Mouse (Mus musculus) intestine, postnatal 0 days (tissue): ENCODE data around the gene Sardh. TPM values are rescaled to one million over a fixed set of nuclear protein-coding genes. Genes with fewer than 3 reads are reported as not detected.

Source experiments
- ATAC-seq: fragments of 200-750 bp; cut with Nextera tagmentation; 2 replicates; pipeline ENCODE4 v1.8.0; 2017; ENCODE audit warnings: mild to moderate bottlenecking, moderate TSS enrichment, moderate library complexity
- H3K27ac ChIP-seq: fragments of 300-500 bp; sonication (generic); 2 replicates; pipeline ENCODE4 v1.5.1; 2014; ENCODE audit warnings: mild to moderate bottlenecking, low read depth, low read length, moderate library complexity
- H3K27me3 ChIP-seq: fragments of 300-500 bp; sonication (generic); replicated peaks from 2 replicates; pipeline ENCODE4 v1.6.1; 2014; ENCODE audit warnings: low read length, mixed read lengths; ENCODE audit not compliant: control insufficient read depth, insufficient read depth
- H3K36me3 ChIP-seq: fragments of 300-500 bp; sonication (generic); 2 replicates; pipeline ENCODE4 v1.6.1; 2014; ENCODE audit warnings: mild to moderate bottlenecking, moderate library complexity; ENCODE audit not compliant: control insufficient read depth, insufficient read depth
- H3K4me1 ChIP-seq: fragments of 300-500 bp; sonication (generic); replicated peaks from 2 replicates; pipeline ENCODE4 v1.6.1; 2014; ENCODE audit warnings: antibody characterized with exemption, low read length, mixed read lengths; ENCODE audit not compliant: control insufficient read depth, insufficient read depth
- H3K4me2 ChIP-seq: fragments of 300-500 bp; sonication (generic); replicated peaks from 2 replicates; pipeline ENCODE4 v1.6.1; 2014; ENCODE audit warnings: low read depth, mild to moderate bottlenecking, moderate library complexity
- H3K4me3 ChIP-seq: fragments of 300-500 bp; sonication (generic); 2 replicates; pipeline ENCODE4 v1.5.1; 2014; ENCODE audit warnings: low read depth, low read length
- H3K9ac ChIP-seq: fragments of 300-500 bp; sonication (generic); 2 replicates; pipeline ENCODE4 v1.6.1; 2014; ENCODE audit warnings: mild to moderate bottlenecking, low read depth, low read length
- H3K9me3 ChIP-seq: fragments of 300-500 bp; sonication (generic); 2 replicates; pipeline ENCODE4 v1.6.1; 2016; ENCODE audit warnings: mixed run types; ENCODE audit not compliant: control insufficient read depth
- CTCF ChIP-seq: sonication (generic); IDR thresholded peaks from 2 replicates; pipeline ENCODE4 v1.5.1; 2016; ENCODE audit warnings: low read depth, mild to moderate bottlenecking, control low read depth, antibody characterized with exemption, moderate library complexity
- WGBS: fragments of 180-500 bp; shearing (Covaris S2); extraction: QIAGEN DNeasy Blood & Tissue Kit; methylation state at CpG from one replicate; pipeline ENCODE4 v1.1.7; 2014; 5-methylcytosine and 5-hydroxymethylcytosine counted together
- polyA plus RNA-seq: library from polyadenylated mRNA; unstranded; fragments of >200 nt; fragmentation: Nextera tagmentation; extraction: Ambion mirVana; gene quantifications from 2 replicates; pipeline ENCODE4 v1.2.1, GENCODE M21; 2015

Sardh gene
- polyA plus RNA-seq, 1 experiment from 2014 or later, result 3.1 TPM

DNA sequence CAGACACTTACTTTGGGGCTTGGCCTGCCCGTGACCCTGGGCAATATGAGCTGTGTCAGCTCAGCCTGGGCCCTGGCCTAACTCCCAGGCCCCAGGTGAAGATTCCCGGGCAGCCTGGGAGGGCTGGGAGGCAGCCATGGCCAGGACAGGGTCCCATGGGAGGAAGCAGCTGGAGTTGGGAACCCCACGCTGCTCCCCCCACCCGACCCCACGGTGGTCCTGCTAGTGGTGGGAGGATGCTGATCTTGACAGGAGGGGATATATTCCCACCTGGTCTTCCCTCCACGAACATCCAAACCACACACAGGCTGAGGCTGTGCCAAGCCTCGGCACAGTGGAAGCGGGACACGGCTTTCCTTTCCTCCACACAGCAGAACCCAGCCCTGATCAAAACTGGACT, 38.8 kb downstream of the Sardh start:
- H3K27ac ChIP-seq, result no peak overlapping the region

GRCm38 (mm10) chr2:27207126-27207525, 41.0 kb downstream of the Sardh start:
- no peaks in the 10 kb centered on the region for H3K27me3 ChIP-seq
- no peak overlapping the region for H3K4me2 ChIP-seq
- ATAC-seq, result no peak
- WGBS, result 93% methylated on average over 5 of the region's 5 CpGs
- no peak overlapping the region for H3K9ac ChIP-seq
- no peak for TF ChIP-seq CTCF
- H3K4me3 ChIP-seq, result no peak overlapping the region
- H3K4me1 ChIP-seq, result no peaks in the 10 kb centered on the region
- no peaks in the 10 kb centered on the region for H3K36me3 ChIP-seq
- H3K27ac ChIP-seq, result no peak overlapping the region
- no peaks in the 10 kb centered on the region for H3K9me3 ChIP-seq

More for the DNA sequence above, 38.8 kb downstream of the Sardh start:
- H3K4me3 ChIP-seq, result no peak overlapping the region
- no peaks in the 10 kb centered on the region for H3K27me3 ChIP-seq
- no peak overlapping the region for H3K9ac ChIP-seq
- H3K4me2 ChIP-seq, result no peak overlapping the region
- H3K36me3 ChIP-seq, result no peaks in the 10 kb centered on the region
- no peak for TF ChIP-seq CTCF
- 70% methylated on average over 9 of the region's 9 CpGs for WGBS
- no peak for ATAC-seq
- H3K9me3 ChIP-seq, result no peaks in the 10 kb centered on the region
- no peaks in the 10 kb centered on the region for H3K4me1 ChIP-seq

DNA sequence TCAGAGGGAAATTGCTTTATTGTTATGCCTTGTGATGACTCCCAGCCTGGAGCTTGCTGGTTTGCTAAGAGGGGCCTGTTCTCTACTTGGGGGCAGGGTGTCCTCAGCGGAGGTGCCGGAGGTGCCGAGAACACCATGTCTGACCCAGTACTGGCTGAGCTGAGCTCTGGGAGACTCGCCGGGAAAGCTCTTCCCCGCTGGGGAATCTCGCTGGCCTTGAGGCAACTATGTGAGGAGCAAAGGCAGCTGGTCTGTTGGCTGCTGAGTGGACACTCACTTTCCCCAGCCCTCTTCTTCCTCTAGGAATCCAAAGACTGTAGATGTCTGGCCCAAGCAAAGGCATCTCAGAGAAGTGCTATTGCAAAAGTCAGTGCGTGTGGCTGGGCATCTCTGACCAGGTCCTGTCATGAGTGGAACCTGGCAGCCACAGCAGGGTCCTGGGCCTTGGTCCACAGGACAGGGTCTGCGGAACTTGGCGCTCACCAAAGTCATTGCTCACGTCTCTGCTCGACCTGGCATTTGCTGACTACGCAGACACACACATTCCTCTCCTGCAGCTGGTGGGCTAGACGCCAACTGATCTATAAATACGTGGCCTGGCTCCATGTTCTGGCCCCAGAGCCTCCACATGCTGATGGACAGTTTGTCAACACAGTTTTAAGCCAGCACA, 41.9 kb downstream of the Sardh start:
- 65% methylated on average over 15 of the region's 15 CpGs for WGBS
- no peak overlapping the region for H3K27ac ChIP-seq
- no peaks in the 10 kb centered on the region for H3K36me3 ChIP-seq
- H3K4me3 ChIP-seq, result no peak overlapping the region
- no peak overlapping the region for H3K4me2 ChIP-seq
- H3K4me1 ChIP-seq, result no peaks in the 10 kb centered on the region
- no peaks in the 10 kb centered on the region for H3K9me3 ChIP-seq
- H3K9ac ChIP-seq, result no peak overlapping the region
- no peak for TF ChIP-seq CTCF
- no peaks in the 10 kb centered on the region for H3K27me3 ChIP-seq
- no peak for ATAC-seq

GRCm38 (mm10) chr2:27205666-27206065, 42.5 kb downstream of the Sardh start:
- no peak for ATAC-seq
- no peak overlapping the region for H3K27ac ChIP-seq
- H3K9ac ChIP-seq, result no peak overlapping the region
- 69% methylated on average over 10 of the region's 10 CpGs for WGBS
- TF ChIP-seq CTCF, result no peak
- H3K27me3 ChIP-seq, result no peaks in the 10 kb centered on the region
- H3K4me1 ChIP-seq, result no peaks in the 10 kb centered on the region
- H3K4me3 ChIP-seq, result no peak overlapping the region
- no peaks in the 10 kb centered on the region for H3K9me3 ChIP-seq
- H3K4me2 ChIP-seq, result no peak overlapping the region
- H3K36me3 ChIP-seq, result no peaks in the 10 kb centered on the region

- no peak for TF ChIP-seq CTCF
- no peak overlapping the region for H3K9ac ChIP-seq
- ATAC-seq, result no peak
- 40% methylated on average over 1 of the region's 1 CpGs for WGBS
- H3K4me2 ChIP-seq, result no peak overlapping the region
- no peaks in the 10 kb centered on the region for H3K4me1 ChIP-seq
- H3K9me3 ChIP-seq, result no peaks in the 10 kb centered on the region
- no peak overlapping the region for H3K27ac ChIP-seq
- H3K27me3 ChIP-seq, result no peaks in the 10 kb centered on the region
- H3K4me3 ChIP-seq, result no peak overlapping the region
- H3K36me3 ChIP-seq, result no peaks in the 10 kb centered on the region
These were observed 47.6 kb downstream of the Sardh start for GRCm38 (mm10) chr2:27200586-27200985.

- Histone ChIP-seq H3K4me1 (no peaks in the 10 kb centered on the region), H3K27ac (no peak overlapping the region), H3K4me2 (no peak overlapping the region), H3K4me3 (no peak overlapping the region), H3K9me3 (no peaks in the 10 kb centered on the region), H3K9ac (no peak overlapping the region), H3K36me3 (no peaks in the 10 kb centered on the region), H3K27me3 (no peaks in the 10 kb centered on the region)
- TF ChIP-seq CTCF, result no peak
- WGBS, result 59% methylated on average over 5 of the region's 5 CpGs
- no peak for ATAC-seq
These were observed 49.4 kb downstream of the Sardh start for GRCm38 (mm10) chr2:27198551-27199246.
